Mouse (Mus musculus) megakaryocyte-erythroid progenitor cell, adult 5-6 weeks (primary cell): ENCODE results near the gene Tead4. TPM values are rescaled to one million over a fixed set of nuclear protein-coding genes. Genes with fewer than 3 reads are reported as not detected.

Source experiments
- ATAC-seq: replicated peaks from 2 replicates; pipeline ENCODE4 v1.8.0; 2016; ENCODE audit warnings: mild to moderate bottlenecking, inconsistent platforms; ENCODE audit not compliant: severe bottlenecking, poor library complexity, low FRiP score, low TSS enrichment
- total RNA-seq, 2 experiments: library from RNA; stranded (forward) in 1 of 2; stranded (reverse) in 1 of 2; fragments of 200-1000, 215-1000 nt in 1 of 2; fragments of >200 nt in 1 of 2; fragmentation: Nextera tagmentation in 1 of 2; gene quantifications; 2 replicates each; pipeline ENCODE4 v1.2.3; 2014 to 2017

Tead4 gene
- total RNA-seq, 2 experiments from 2014 or later: not detected

DNA sequence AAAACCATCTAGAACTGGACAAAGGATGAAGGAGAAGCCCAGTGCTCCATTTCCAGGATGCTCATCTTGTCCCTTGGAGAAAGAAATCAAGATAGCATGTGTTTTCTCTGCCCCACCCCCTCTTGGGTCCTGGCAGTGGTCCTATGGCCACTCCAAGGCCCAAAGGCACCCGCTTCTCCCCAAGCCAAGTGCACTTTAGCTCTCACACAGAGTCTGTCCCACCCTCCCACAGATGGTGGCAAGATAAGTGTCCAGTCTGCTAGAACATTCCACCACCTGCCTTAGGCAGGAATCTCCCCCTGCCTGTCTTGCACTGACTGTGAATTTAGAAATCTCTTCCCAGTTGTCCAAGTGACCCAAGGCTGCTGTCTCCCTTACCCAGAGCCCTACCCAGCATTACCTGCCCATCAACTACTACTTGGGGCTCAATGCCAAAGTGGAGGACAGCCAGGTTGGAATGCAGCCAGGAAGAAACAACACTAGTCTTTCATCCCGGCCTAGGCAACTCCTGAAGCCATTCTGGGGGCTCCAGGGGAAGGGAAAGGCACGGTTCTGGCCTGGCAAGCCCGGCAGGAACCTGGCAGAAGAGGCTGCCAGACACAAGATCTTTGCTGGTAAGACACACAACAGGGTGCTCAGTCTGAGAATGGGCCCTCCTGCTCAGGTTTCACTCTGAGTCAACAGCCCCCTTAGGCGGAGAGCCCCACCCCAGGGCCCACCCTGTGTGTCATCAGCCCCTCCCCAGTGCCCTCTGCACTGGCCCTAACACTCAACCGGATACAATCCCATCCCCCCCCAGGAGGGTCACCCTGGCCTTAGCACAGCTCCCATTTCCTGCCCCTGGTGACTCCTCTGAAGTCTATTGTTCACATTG is 4.5 kb downstream of the Tead4 start:
- ATAC-seq: no peak

DNA sequence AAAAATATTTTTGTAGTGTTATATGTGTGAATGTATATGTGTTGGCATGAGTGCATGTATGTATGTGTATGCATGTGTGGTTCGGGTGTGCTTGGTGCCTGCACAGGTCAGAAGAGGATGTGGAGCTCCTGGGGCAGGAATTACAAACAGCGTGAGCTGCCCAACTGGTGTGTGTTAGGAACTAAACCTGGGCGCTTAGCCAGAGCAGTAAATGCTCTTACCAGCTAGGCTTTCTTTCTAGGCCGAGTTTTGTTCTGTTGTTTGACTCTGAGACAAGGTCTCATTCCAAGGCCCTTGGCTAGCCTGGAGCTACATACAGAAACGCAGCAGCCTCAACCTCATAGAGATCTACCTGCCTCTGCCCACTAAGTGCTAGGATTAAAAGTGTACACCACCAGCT is 9.3 kb downstream of the Tead4 start:
- ATAC-seq: no peak

DNA sequence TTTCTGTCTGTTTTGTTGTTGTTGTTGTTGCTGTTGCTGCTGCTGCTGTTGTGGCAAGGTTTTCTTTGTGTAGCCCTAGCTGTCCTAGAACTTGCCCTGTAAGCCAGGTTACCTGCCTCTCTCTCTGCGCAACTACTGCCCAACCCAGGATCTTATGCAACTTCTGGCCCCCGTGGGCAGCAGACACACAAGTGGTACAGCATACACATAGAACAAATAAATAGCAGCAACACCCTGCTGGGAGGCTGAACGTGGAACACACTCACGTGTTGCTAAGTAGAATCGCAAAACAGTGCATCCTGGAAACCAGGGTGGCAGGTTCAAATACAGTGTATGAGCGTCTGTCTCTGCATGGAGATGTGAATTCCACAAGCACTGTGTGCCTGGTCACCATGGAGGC is 11.9 kb downstream of the Tead4 start:
- no peak for ATAC-seq

DNA sequence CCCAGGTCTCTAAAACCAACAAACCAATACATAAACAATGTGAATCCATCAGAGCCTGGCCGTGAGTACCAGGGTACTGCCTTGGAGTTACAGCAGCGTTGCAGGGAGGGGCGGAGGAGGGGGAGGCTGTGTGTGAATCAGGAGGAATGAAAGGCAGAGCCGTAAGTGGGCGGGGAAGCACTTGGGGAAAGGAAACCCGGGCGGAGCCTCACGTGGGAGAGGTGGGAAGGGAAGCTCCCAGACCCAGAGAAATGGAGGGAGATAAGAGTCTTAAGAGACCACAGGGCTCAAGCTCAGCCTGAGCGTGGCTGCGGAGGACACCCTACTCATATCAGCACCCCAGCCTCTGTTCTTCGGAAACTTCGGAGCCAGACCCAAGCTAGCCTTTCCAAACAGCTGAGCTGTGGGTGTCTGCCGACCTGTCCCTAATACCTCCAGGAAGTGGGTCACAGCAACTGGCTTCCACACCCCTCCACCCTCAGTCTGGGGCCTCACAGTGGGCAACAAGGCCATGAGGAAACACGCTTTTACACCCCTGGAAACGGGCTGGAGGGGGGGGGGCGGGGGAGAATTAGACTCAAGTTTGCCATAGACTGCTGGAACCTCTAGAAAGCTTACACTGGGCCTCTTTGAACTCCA is 14.7 kb downstream of the Tead4 start:
- peak; percentile 75 for ATAC-seq

DNA sequence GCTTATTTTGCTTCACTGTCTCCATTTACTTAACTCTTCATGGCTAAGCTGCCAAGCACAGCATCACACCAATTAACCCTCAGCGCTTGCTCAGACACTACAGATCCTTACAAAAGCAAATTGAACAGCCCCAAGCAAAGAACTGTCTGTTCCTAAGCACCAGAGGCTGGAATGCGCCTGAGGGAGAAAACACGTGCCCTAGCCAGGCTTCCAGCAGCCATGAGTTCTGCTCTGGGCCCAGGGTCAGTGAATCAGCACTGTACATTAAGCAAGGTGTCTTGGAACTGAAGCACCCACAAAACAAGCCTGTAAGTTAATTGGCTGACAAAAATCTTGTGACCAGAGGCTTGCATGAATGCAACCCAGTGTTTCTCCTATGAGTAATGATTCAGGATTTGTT is 18.5 kb downstream of the Tead4 start:
- ATAC-seq: no peak

DNA sequence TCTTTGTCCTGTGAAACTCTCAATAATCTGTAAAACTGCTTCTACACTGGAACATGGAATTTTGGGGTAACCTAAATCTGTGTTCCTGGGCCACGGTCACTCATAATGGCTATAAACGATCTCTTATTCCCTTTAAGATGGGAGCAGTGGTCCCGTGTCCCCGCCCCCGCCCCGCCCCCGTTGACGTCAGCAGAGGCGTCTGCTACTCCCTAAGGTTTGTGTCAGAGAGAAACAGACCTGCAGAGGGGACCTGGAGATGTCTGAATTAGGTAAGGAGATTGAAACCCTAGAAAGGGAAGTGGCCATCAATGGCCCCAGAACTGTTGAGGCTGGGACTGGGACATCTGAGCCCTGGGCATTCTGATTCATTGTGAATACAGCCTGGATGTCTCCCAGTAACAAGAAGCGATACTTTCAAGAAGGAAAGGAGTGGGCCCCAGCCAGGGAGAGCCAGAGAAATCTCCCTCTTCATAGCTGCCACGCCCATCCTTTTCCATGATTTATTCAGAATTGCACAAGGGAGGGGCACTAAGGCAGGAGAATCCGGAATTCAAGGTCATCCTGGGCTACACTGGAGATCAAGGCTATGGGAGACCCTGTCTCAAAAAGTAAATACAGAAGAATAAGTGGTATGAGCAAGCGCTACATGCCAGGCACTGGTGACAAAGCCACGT is 20.0 kb downstream of the Tead4 start:
- no peak for ATAC-seq

DNA sequence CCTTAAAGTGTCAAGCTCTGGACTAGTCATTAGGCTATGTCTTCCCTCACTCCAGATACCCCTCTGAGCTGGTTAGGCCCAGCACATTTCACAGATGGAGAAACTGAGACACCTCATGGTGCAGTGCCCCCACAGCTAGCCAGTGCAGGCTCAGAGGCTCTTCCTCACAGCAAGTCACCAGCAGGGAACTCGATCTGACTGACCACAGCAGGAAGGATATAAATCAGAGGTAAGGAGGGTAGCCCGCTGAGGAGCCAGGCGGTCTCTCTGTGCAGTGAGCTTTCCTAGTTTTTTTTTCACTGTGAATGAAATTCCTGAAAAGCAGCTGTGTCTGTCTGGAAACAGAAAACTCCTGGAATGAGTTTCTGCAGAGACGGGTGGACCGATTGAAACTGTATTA is 21.0 kb downstream of the Tead4 start:
- no peak for ATAC-seq

DNA sequence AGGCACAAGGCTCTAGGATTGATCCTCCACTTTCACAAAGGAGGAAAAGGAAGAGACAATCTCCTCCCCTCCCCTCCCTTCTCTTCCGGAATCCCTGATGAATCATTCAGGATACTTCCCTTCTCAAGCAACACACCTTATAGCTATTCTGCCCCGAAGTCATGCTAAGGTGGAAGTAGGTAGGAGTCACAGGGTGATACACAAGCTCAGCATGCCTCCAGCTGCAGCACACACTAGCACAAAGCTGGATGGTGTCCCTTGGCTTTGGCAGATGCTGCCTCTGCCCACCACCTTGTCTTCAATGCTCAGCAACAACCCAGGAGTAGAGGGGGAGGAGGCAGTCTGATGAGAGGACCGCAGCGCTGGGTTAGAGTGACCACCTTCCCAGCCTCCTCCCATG is 21.5 kb downstream of the Tead4 start:
- ATAC-seq: no peak

DNA sequence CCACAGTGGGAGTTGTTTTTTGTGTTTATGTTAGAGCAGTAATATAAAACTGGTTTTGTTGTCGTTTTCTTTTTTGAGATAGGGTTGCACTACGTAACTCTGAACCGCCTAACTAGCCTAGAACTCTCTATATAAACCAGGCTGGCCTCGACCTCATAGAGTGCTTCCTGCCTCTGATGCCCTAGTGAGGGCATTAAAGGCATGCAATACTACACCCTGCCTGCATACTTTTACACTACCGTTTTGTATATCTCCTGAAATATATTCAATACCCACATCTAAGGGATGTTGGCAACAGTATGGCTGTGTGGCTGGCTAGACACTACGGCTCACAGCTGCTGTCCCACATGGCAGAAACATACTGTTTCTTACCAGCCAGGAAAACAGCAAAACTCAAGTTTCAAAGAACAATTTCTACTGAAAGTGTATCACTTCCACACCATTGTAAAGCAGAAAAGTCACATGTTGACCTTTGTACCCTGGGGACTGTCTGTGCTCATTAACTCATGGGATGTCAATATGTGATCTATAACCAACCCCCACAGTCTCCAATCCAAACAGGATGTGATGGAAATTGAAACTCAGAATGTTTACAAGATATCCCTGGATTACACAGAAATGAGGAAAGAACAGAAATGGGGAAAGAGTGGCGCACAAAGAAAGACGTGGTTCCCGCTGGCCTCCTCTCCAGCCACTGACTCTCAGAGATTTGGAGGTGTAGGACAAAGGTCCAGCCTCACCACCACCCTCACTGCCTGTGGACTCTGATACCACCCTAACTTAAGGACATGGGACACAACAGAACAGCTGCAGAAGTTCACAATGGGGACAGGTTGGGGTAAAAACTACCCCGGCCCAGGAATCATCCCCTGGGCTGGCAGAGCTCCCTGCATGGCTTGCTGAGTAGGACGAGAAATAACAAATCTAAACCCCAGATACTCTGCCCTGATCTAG is 23.2 kb downstream of the Tead4 start:
- ATAC-seq: no peak

DNA sequence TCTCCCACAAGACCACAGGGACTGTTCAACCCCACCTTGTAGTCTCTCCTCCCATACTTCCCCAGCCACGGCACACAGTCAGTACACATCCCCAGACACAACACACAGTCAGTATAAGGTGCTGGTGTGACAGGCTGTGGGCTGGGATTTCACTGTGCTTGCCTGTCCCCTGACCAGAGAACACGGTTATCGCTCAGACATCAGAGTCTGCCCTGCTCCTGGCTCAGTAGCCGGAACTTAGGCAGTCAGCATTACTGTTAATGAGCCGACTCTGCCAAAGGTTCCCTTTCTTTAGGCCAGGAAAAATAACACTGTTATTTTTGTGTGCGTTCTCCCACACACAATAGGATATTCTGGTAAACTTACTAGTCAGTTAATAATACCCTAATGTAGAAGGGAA is 24.3 kb downstream of the Tead4 start:
- no peak for ATAC-seq

DNA sequence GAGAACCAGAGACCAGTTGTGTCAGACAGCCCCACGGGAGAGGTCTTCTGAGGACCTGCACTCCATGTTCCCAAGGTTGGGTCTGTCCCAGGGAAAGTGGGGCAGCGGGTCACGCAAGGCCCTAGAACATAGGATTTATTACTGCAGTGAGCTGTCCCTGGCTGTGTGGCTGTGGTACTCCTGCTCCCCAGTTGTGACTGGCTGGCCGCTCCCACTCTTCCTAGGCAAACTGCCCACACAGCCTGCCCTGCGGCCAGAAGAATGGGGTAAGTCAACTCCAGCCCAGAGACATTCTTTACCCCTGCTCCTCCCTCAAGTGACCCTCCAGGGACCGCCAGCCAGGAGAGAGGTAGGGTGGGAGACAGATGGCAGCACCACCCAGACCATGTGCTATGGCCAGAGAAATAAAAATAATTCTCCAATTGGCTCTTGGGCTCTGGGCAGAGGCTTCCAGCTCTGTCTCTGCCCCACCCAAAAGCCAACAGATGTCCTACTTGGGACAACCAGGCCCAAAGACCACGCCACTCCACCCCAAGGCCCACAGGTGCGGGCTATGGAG is 25.0 kb downstream of the Tead4 start:
- no peak for ATAC-seq

DNA sequence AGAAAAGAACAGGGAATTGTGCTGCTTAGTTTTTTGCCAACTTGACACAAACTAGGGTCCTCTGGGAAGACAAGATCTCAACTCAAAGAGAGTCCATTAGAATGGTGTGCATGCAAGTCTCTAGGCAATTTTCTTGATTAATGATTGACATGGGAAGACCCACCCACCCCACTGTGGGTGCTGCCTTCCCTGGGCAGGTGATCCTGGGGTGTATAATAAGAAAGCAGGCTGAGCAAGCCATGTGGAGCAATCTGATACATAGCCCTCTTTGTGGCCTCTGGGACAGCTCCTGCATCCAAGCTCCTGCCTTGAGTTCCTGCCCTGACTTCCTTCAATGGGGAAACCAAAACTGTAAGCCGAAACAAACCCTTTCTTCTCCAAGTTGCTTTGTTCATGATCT is 27.1 kb downstream of the Tead4 start:
- ATAC-seq: no peak

DNA sequence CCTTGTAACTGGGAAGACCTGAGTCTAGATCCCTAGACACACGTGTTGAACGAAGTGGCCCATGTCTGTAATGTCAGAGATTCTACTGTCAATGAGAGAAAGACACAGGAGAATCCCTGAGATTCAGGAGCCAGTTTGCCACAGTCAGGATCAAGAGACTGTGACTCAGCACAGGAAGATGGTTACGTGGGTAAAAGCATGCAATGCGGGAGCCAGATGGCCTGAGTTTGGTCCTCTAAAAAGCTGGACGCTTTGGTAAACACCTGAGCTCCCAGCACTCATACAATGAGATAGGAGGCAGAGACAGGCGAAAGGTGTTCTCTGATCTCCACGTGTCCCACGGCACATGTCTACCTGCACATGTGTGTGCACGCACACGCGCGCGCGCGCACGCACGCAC is 27.9 kb downstream of the Tead4 start:
- ATAC-seq: no peak

DNA sequence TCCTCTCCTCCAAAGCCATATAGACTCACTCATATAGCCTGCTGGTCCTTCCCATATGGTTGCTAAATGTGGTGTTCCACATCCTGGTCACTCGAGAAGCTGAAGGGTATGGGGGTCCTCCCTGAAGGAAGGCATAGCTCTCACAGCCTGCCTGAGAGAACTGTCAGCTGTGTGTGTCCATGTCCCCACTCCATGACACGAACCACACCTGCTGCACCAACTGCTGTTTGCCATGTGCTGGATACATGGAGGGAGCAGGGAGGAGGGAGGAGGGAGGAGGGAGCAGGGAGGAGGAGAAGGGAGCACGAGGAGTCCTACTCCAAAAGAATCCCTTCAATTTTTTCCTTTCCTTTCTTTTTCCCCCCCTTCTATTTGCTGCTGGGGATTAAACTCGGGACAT is 30.8 kb downstream of the Tead4 start:
- ATAC-seq: no peak

DNA sequence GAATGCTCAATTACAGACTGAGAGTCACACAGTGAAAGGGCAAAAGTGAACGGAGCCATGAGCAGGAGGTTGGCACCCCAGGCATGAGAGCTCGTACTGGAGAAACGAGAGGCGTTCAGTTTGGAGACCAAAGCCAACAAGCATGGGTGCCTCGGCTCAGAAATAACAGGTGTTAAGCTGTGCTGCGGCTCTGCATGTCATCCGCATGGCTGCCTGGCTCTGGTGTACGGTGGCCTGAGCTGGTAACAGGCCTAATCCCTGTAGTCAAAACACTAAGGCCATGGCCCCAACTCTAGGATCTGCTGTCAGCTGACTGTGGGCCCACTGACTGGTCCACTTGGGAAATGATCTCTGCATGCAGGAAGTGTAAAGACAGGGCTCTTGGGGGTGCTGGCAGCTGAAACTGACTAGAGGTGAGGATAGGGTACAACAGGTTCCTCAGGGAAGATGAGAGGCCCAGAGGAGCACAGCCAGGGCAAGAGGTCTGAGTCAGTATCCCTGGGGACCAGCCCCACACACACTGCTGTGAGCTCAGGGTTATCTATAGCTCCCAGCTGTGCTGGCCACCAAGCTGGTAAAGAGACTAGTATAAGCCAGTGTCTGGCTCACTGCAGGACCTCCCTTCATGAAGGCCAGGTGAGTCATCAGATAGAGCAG is 35.6 kb downstream of the Tead4 start:
- ATAC-seq: no peak

DNA sequence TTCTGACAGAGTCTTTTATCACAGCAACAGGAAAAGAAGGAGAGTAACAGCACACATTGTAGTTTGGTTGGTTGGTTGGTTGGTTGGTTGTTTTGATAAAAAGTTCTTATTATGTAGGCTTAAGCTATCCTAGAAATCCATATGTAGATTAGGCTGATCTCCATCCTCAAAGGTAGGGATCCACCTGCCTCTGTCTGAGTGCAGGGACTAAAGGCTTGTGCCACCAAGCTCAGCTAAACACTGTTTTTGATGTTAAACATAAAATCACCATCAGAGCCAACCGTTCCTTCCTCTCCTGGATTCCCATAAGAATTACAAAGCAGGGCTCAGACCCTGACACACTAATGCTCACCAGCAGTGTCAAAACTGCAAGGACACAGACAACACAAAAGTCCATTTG is 39.1 kb downstream of the Tead4 start:
- ATAC-seq: no peak

DNA sequence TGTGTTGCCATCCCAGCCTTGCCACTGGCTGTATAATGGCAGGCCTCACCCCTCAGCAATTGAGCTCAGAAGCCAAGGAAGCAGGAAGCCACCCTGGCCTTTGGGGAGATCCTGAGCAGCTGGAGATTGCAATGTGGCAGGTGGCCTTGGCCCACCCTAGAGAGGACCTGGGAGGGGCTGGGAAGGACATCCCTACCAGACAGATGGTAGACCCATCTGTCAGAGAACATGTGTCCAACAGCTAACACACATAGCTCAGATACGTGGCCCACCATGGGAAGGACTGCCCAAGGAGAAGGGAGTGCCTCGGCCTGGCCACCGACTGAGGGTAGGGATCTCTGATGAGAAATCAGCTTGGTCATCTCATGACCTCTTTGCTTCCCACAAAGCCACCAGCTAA is 41.4 kb downstream of the Tead4 start:
- ATAC-seq: no peak

DNA sequence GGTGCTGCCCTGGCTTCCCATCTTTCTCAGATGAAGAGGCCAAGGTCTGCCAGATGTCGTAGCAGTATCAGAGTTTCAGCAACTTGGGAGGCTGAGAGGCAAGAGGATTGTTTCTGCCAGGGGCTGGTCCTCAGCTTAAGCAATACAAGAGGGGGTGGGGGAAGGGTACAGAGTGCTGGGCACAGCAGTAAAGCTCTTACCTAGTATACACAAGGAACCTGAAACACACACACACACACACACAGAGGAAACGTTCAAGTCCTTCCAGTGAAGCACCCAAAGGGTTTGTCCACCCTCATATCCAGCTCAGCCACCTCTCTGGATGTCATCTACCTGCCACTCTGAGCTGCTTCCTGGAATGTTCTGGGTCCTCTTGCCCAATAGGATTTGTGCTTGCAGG is 44.7 kb downstream of the Tead4 start:
- ATAC-seq: no peak

DNA sequence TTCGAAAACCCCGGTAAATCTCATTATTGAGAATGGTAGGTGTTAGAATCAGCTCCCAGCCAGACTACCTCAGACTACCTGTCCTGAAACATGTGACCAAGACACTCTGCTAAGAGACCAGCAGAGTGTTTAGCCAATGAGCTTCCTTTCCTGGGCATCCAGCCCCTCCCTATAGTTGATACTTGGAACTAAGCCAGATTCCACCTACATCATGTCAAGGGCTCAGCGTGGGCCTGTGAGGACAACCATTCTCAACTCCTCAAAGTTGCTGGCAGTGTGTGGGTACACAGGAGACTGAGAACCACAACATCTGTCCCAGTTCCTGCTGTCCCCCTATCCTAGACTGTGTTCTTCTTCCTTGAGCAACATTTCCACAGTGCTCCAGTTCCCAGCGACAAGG is 45.3 kb downstream of the Tead4 start:
- no peak for ATAC-seq
